Mouse (Mus musculus) MEL (cell line): ENCODE results near the gene Spsb1.

Source experiments
- CHD1 ChIP-seq: IDR thresholded peaks from 2 replicates; pipeline ENCODE4 v1.6.1; 2012; ENCODE audit warnings: low read depth, mild to moderate bottlenecking, inconsistent platforms, low read length, improper control_type of control experiment
- GATA1 ChIP-seq: IDR thresholded peaks from 2 replicates; pipeline ENCODE4 v1.6.1; 2011; ENCODE audit warnings: low read depth, low read length, improper control_type of control experiment
- MYB ChIP-seq: IDR thresholded peaks from 2 replicates; pipeline ENCODE4 v1.6.1; 2011; ENCODE audit warnings: mild to moderate bottlenecking, low read depth, low read length, improper control_type of control experiment
- POLR2A ChIP-seq, 2 experiments: IDR thresholded peaks; 2 replicates each; pipeline ENCODE4 v1.6.1; 2011 to 2012; ENCODE audit warnings: low read length in 2 of 2, mild to moderate bottlenecking in 2 of 2, control low read depth in 1 of 2, improper control_type of control experiment in 1 of 2, low read depth in 1 of 2, moderate library complexity in 1 of 2; ENCODE audit not compliant: control insufficient read depth in 1 of 2, insufficient read depth in 1 of 2, poor library complexity in 1 of 2
- POLR2AphosphoS2 ChIP-seq: IDR thresholded peaks from 2 replicates; pipeline ENCODE4 v1.6.1; 2011; ENCODE audit warnings: low read length, improper control_type of control experiment
- SMC3 ChIP-seq: IDR thresholded peaks from 2 replicates; pipeline ENCODE4 v1.6.1; 2011; ENCODE audit warnings: low read depth, low read length, improper control_type of control experiment
- TAL1 ChIP-seq: IDR thresholded peaks from 2 replicates; pipeline ENCODE4 v1.6.1; 2012; ENCODE audit warnings: mild to moderate bottlenecking, inconsistent platforms, low read length, moderate library complexity, mixed read lengths

DNA sequence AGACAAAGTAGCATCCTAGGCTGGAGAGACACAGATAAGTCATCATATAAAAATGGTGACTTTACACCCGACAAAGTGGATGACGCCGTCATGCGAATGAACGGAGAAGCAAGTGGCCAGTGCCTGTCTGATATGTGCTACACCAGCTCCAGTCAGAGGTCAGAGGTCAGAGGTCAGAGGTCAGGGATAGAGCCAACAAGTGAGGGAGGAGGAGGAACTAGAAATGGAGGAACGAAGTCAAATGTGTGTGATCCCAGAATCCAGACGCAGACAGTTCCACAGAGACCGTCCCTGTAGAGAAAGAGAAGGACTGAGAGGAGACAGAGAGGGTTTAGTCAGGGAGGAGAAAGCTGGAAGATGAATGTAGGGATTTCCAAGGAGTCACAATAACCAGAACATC, 103.3 kb downstream of the Spsb1 start:
- TF ChIP-seq POLR2A (IDR thresholded peaks at IDR 0.05; ENCODE audit: control insufficient read depth in 1 of 2, insufficient read depth in 1 of 2, low read depth in 1 of 2, low read length in 2 of 2, poor library complexity in 1 of 2) (no peak), MYB (no peak), TAL1 (no peak), CHD1 (no peak), POLR2AphosphoS2 (no peak), GATA1 (no peak), SMC3 (no peak)
